Mouse (Mus musculus): ENCODE results near the gene Fbxo33. TPM values are rescaled to one million over a fixed set of nuclear protein-coding genes. Genes with fewer than 3 reads are reported as not detected.

Gene Fbxo33
- polyA plus RNA-seq (2015; fragmentation: Nextera tagmentation; extraction: Ambion mirVana) = 4.8 and 5.9 TPM in 2 replicates

GRCm38 (mm10) chr12:59219325-59220225, at the start of gene Fbxo33:
Gene Fbxo33, minus strand, starts transcription at chr12:59219725.

Small RNA genes lying within 50 kb of the gene (microRNA-seq; reads per million reads assigned to microRNA genes)
- not detected for gene Gm27284

Other genes starting within 250 kb of the Fbxo33 start
- 55.9 and 69.1 TPM in 2 replicates for gene Sec23a, start 207.7 kb downstream of the Fbxo33 start, polyA plus RNA-seq (2015; fragmentation: Nextera tagmentation; extraction: Ambion mirVana)
- gene Gemin2, start 206.3 kb downstream of the Fbxo33 start, polyA plus RNA-seq (2015; fragmentation: Nextera tagmentation; extraction: Ambion mirVana) = 9.5 and 9.8 TPM in 2 replicates
- gene Trappc6b, start 158.3 kb downstream of the Fbxo33 start, polyA plus RNA-seq (2015; fragmentation: Nextera tagmentation; extraction: Ambion mirVana) = 127 and 135 TPM in 2 replicates
- 35.2 and 35.5 TPM in 2 replicates for gene Pnn, start 152.8 kb downstream of the Fbxo33 start, polyA plus RNA-seq (2015; fragmentation: Nextera tagmentation; extraction: Ambion mirVana)
- 41.0 and 56.0 TPM in 2 replicates for gene Mia2, start 123.9 kb downstream of the Fbxo33 start, polyA plus RNA-seq (2015; fragmentation: Nextera tagmentation; extraction: Ambion mirVana)